Mouse (Mus musculus) kidney, postnatal 10 days (tissue): ENCODE measurements at regions not wholly inside any gene's neighbourhood (a gene's known extent, or its start where the extent isn't known, plus 50 kb on each side); places are given as distances from the start of the nearest gene placed in this dataset.
A peak's percentile ranks its signal among the peaks of the same experiment; 100 is the strongest.

Experiments
- DNase-seq: peaks from one replicate; pipeline ENCODE4 v3.0.0; 2021; ENCODE audit warnings: mixed read lengths

- DNase-seq = no peak
These were observed 232.4 kb downstream of the Maf start for GRCm38 (mm10) chr8:115475156-115475555.

- DNase-seq = no peak
These were observed 233.6 kb downstream of the Maf start for GRCm38 (mm10) chr8:115473974-115474373.

GRCm38 (mm10) chr8:115466553-115466952 is 241.0 kb downstream of the Maf start:
- peak; percentile 50 for DNase-seq

- no peak for DNase-seq
These were observed 241.5 kb downstream of the Maf start for GRCm38 (mm10) chr8:115466122-115466521.

GRCm38 (mm10) chr8:115462657-115463056 is 244.9 kb downstream of the Maf start:
- DNase-seq = peak; percentile 52

- DNase-seq = no peak
These were observed 249.5 kb downstream of the Maf start for GRCm38 (mm10) chr8:115458119-115458518.

DNA sequence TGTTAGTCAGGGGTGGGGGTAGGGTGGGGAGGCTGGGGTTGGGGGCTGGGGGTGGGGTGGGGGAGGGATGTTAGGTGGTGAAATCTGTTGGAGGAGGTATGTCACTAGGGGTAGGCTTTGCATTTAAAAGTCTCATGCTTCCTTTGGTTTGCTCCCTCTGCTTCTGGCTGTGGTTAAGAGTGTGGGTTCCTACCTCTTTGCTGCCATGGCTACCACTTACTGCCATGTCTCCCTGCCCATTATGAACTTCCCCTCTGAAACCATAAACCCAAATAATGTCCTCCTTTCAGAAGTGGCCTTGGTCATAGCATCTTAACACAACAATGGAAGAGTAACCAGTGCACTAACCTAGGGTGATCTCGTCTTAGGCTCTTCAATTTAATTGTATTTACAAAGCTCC is 256.8 kb downstream of the Maf start:
- no peak for DNase-seq

- DNase-seq = no peak
These were observed 259.2 kb downstream of the Maf start for GRCm38 (mm10) chr8:115448367-115448766.

- DNase-seq = no peak
These were observed 263.1 kb downstream of the Maf start for GRCm38 (mm10) chr8:115444519-115444918.

DNA sequence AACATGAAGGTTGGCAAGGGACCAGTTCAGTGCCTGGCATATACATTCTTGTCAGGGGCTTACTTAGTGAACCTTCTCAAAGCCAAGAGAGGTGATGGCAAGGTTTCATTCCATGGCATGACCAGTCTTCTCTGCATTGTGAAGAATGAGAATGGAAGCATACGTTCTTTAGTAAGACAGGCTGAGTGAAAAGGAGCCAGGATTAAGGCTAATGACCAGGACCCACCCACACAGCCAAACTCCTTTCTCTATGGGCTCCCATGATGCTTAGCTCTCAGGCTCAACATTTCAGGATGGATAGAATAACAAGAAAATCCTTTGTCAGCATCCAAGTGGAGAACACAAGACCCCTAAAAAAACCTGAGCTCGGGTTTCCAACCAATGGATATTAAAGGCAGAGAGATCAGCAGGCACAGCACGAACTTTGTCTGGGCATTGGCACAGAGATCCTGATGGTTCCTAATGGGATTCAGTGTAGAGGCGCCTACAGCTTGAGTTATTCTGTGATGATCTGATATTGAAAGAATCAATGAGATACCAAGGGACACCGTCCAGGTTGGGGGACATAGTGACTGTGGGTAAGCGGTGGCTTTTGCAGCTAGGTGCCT is 265.5 kb downstream of the Maf start:
- DNase-seq = no peak

GRCm38 (mm10) chr8:115441323-115441722 is 266.3 kb downstream of the Maf start:
- no peak for DNase-seq

DNA sequence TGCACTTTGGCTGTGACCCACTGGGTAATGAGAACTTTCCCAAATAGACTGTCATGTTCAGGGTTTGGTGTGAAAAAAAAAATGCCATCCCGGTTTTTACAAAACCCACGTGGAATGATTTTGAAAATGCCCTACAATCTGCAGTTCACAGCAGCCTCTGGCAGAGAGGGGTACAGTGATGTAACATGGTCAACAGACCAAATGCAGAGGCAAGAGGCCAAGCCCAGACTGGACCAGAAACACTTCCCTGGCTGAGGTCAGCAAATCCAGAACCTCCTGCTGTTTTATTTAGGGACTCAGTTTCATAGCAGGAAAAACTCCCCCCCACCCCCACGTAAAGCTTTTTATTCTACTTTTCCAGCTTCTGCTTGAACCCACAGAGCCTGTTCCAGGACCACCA is 267.4 kb downstream of the Maf start:
- no peak for DNase-seq

DNA sequence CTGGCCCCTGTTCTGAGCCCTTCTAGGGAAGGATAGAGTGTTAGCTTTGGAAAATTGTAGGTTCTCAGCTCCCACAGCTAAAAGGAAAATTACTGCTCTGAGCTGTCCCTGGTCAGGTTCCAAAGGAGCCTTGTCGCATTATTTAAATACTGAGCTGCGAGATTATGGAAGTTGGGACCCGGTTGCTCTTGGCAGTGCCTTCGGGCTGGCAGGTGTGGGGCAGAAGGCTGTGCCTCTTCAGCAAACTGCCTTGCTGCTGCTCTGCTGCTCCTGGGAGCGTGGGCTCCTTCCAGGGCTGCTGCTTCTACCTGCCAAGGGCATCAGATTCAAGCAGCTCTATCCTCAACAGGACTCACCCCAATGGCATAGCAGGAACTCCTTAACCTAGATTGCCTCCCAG is 268.1 kb downstream of the Maf start:
- DNase-seq = no peak

- no peak for DNase-seq
These were observed 269.6 kb downstream of the Maf start for GRCm38 (mm10) chr8:115437956-115438355.

- DNase-seq = no peak
These were observed 271.3 kb downstream of the Maf start for GRCm38 (mm10) chr8:115436356-115436721.

DNA sequence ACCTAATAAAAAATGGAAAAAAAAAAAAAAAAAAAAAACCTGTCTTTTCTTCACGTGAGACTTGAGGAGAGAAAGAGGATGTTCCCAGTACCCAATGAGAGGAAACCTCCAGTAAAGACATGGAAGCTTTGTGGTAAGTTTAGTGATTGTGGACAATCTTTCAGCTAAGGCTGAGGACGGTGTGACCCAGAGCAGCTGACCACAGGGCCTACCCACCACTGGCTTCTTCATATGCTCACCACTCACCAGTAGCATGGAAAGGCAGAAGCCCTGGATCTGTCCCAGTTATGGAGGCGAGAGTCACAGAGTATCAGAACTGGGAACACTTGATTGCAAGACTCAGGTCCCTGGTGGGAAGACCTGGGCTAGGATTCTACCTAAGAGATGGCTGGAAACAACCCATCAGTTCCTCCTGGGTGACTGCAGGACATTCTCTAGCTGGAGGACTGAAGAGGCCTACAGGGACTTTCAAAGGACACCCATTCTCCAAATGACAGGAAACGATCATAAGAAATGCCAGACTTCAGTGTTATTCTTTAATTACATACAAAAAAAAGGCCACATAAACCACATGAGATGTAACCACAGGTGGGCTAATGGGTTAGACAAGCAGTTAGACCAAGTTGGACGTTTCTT is 271.8 kb downstream of the Maf start:
- no peak for DNase-seq

DNA sequence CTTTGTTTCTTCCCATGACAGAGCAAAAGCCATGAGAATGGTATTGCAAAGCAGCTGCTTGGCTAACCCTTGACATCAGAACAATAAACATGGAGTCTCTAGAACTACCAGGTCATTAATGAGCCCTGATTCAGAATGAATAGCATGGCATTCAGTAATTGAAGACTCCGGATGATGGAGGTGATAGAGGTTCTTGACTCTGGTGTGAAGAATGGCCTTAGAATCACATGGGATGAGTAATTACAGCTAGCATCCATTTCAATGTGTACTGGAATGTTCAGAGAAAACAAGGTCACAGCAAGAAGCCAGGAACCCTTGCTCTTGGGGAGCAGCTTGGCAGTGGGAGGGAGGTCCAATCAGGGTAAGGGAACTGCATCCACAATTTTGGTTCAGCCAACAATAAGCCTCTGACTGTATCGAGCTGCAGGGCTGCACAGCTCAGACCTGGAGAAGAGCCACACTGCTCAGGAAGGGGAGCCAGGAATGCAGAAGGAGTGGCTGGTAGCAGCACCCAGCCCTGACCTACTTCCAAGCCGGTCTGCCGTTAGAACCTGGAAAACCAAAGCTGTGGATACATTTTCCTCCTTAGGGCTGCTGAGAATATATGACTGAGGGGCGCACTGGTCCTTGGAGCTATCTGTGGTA is 275.1 kb downstream of the Maf start:
- no peak for DNase-seq

GRCm38 (mm10) chr8:115430793-115431192 is 276.8 kb downstream of the Maf start:
- no peak for DNase-seq

DNA sequence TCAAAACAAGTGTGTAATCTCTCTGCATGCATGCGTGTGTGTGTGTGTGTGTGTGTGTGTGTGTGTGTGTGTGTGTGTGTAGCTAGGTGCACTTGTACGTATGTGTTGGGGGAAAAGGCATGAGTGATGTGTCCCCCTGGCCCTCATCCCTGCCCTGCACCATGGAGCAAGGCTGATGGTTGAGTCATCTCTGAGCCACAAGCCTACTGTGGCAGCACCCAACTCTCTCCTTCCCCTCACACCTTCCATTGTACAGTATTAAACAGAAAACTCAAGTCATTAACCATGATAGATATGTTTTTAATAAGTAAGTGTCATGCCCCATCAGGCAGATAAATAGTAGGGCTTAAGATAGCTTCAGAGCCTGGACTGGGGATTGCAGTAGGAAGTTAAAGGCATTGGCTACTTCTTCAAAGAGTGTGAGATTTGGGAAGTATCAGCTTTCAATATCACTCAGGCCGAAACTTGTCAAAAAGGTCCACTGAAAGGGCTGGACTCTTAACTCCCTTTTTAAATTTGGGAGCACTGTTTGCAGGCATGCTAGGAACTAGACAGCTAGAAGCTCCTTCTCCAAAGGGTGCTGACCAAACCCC is 278.2 kb downstream of the Maf start:
- no peak for DNase-seq

DNA sequence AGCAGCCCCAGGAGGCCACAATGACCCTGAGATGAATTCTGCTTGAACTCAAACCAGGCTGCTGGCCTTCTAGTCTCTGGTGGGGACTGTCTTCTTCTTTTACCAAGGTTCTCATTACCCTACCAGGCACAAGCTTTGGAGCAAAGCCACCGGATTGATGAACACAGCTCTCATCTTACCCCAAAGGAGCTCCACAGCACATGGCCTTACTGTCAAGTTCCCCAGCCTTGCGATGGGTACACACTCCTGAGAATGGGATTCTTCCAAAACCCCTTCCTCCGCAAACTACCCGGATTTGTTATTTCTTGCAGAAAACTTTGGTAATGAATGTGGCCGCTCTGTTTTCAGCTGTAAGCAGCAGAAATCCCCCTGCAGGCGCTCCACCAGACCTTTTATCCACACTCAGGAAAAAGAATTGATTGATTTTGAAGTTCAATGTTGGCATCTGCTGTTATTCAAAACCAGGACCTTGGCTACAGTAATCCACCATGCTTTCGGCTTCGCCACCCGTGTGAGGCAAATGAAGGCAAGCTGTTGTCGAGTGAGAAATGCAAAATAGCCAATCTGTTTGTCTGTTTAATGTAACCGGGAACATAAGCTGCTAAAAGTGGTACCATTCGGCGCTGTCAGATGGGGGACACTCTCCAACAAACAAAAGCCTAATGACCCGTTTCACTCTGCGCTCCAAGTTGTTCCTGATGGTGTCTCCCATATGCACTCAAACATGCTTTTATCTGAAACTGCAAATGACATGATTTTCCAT is 278.9 kb downstream of the Maf start:
- DNase-seq = no peak

DNA sequence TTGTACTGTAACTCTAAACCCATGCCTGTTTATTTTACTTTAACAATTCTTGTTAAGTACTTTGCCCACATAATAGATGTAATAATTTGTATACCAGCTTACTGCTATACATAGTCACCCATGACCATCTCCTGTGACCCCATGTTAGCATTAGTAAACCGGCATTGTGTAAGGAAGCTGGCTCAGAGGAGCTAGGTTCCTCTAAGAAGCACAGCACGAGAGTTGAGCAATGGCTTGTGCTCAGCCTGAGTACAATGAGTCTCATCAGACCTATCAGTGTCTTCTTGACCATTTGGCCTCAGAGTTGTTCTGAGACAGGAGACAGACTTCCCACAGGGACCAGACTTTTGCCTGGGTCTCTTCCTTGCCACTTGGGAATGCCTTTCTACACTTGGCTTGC is 279.6 kb downstream of the Maf start:
- no peak for DNase-seq

DNA sequence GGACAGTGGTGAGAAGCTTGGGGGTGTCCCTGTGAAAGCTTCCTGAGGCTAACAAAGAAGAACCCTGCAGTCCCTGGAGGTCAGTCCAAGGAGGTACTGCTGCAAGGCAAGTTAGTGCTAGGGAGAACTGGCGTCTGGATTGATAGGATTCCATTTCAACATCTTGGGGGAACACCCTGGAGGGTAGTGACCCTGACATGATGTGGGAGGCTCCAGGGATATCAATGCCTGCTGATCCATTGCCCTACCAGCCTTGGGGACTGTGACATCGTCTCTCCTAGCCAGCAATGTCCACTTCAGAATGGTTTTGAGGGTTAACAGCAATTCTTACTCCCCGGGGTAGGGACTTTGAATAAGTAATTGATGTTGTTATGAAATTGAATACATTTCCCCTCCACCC is 280.1 kb downstream of the Maf start:
- DNase-seq = no peak

DNA sequence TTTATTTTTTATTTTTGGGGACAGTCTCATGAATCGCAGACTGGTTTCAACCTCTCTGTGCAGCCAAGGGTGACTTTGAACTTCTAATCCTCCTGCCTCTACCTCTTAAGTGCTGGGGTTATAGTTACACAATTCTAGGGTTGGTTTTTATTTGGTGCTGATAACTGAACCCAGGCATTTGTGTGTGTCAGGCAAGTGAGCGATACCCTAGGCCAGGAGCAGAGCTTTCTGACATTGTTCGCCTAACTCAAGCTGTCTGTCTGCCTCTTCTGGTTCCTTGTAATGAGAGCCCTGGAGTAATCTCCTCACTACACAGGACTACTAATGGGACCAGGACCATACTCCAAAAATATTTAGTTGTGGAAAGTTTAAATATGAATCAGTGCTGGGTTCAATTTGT is 281.1 kb downstream of the Maf start:
- no peak for DNase-seq
